9 mouse cellular contexts compared by ENCODE assay signal in the genomic region with DNA sequence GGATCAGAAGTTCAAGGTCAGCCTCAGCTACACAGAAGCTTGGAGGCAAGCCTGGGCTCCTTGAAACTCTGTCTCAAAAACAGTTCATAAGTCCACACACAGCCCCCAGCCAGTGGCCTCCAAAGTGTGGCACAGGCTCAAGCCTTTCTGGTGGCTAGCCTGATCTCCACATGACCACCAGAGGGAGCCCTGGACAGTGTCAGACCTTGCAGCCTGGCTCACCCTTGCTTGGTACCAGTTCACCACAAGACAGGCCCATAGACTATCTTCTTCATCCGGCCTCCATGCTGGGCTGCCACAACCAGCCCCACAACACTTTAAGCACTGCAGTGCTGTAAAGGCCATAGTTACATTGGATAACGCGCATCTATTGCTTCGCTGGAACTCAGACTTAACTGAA.
DNase-seq lines count a peak whose midpoint lies in the region; ATAC-seq lines count a peak whose summit lies in the region.
"Had no signal": no experiment of that assay in that cellular context is flagged by ENCODE, and none has a peak within 500 bp of the region (broad histone marks: within the 10 kb centered on the region; RNA-seq: fewer than 3 reads in every experiment).

No protein-coding gene starts in this region.

- ATAC-seq in embryonic facial prominence, embryonic 14.5 days (ENCODE audit: low read depth), result peak; percentile 64; the same call in 1 of the 2 replicates
- peak; percentile 47; the same call in 1 of the 2 replicates for ATAC-seq in heart, embryonic 12.5 days (ENCODE audit: insufficient number of reproducible peaks, low FRiP score)
- peak; percentile 56; the same call in 1 of the 2 replicates for ATAC-seq in liver, embryonic 11.5 days (replicated peaks; ENCODE audit: low FRiP score)

- H3K27ac ChIP-seq in embryonic facial prominence, embryonic 14.5 days (replicated peaks; ENCODE audit: low read depth, low read length), result no peak overlapping the region
- peak overlapping the region; percentile 82 for H3K27ac ChIP-seq in heart, embryonic 12.5 days (ENCODE audit: poor library complexity, severe bottlenecking)
- H3K27ac ChIP-seq in liver, embryonic 11.5 days (ENCODE audit: low read depth, low read length), result no peak overlapping the region
- H3K27ac ChIP-seq: embryonic facial prominence, embryonic 13.5 days had no signal

- no peaks in the 10 kb centered on the region for H3K36me3 ChIP-seq in embryonic facial prominence, embryonic 14.5 days (ENCODE audit: control insufficient read depth, insufficient read depth, low read length)
- no peaks in the 10 kb centered on the region for H3K36me3 ChIP-seq in heart, embryonic 12.5 days
- H3K36me3 ChIP-seq in liver, embryonic 11.5 days (ENCODE audit: control insufficient read depth, insufficient read depth, low read length), result no peaks in the 10 kb centered on the region
- H3K36me3 ChIP-seq: embryonic facial prominence, embryonic 13.5 days had no signal

- H3K9me3 ChIP-seq in embryonic facial prominence, embryonic 14.5 days (ENCODE audit: control insufficient read depth, low read length), result no peaks in the 10 kb centered on the region
- no peaks in the 10 kb centered on the region for H3K9me3 ChIP-seq in heart, embryonic 12.5 days (replicated peaks)
- no peaks in the 10 kb centered on the region for H3K9me3 ChIP-seq in liver, embryonic 11.5 days (ENCODE audit: control insufficient read depth, low read length)
- H3K9me3 ChIP-seq: embryonic facial prominence, embryonic 13.5 days had no signal

- H3K4me3 ChIP-seq in embryonic facial prominence, embryonic 14.5 days (ENCODE audit: low read depth, low read length), result no peak overlapping the region
- H3K4me3 ChIP-seq in heart, embryonic 12.5 days, result no peak overlapping the region
- no peak overlapping the region for H3K4me3 ChIP-seq in liver, embryonic 11.5 days (ENCODE audit: low read depth, low read length)
- H3K4me3 ChIP-seq: embryonic facial prominence, embryonic 13.5 days had no signal

- peaks cover 15% of the 10 kb centered on the region for H3K4me1 ChIP-seq in embryonic facial prominence, embryonic 14.5 days (ENCODE audit: control insufficient read depth, insufficient read depth, low read length)
- H3K4me1 ChIP-seq in heart, embryonic 12.5 days (replicated peaks), result peaks cover 76% of the 10 kb centered on the region
- peaks cover 19% of the 10 kb centered on the region for H3K4me1 ChIP-seq in liver, embryonic 11.5 days (replicated peaks; ENCODE audit: control insufficient read depth, insufficient read depth, low read length)

- WGBS in embryonic facial prominence, embryonic 14.5 days, result 63% methylated on average over 4 of the region's 4 CpGs
- 54% methylated on average over 4 of the region's 4 CpGs for WGBS in heart, embryonic 12.5 days
- WGBS in liver, embryonic 11.5 days, result 62% methylated on average over 4 of the region's 4 CpGs

- H3K9ac ChIP-seq in embryonic facial prominence, embryonic 14.5 days (ENCODE audit: low read depth, low read length), result no peak overlapping the region
- H3K9ac ChIP-seq in heart, embryonic 12.5 days, result no peak overlapping the region
- no peak overlapping the region for H3K9ac ChIP-seq in liver, embryonic 11.5 days (ENCODE audit: low read depth, low read length)

- H3K27me3 ChIP-seq in embryonic facial prominence, embryonic 14.5 days (replicated peaks; ENCODE audit: control insufficient read depth, insufficient read depth, low read length), result no peaks in the 10 kb centered on the region
- no peaks in the 10 kb centered on the region for H3K27me3 ChIP-seq in heart, embryonic 12.5 days (replicated peaks)
- peaks cover 10% of the 10 kb centered on the region; the same call in 1 of the 2 replicates for H3K27me3 ChIP-seq in liver, embryonic 11.5 days (replicated peaks; ENCODE audit: control insufficient read depth, insufficient read depth, low read length)
- H3K27me3 ChIP-seq: embryonic facial prominence, embryonic 13.5 days had no signal

- no peak overlapping the region for H3K4me2 ChIP-seq in embryonic facial prominence, embryonic 14.5 days (ENCODE audit: low read depth, low read length)
- no peak overlapping the region for H3K4me2 ChIP-seq in heart, embryonic 12.5 days
- no peak overlapping the region for H3K4me2 ChIP-seq in liver, embryonic 11.5 days
- H3K4me2 ChIP-seq: embryonic facial prominence, embryonic 13.5 days had no signal

- DNase-seq in A20 (ENCODE audit: low read depth, low spot score), result peak; percentile 78
- peak; percentile 94 for DNase-seq in adrenal gland, postnatal 14 days
- peak; percentile 83 for DNase-seq in embryonic facial prominence, embryonic 14.5 days (ENCODE audit: low spot score)
- peak; percentile 91 for DNase-seq in kidney, postnatal 10 days
- peak; percentile 64 for DNase-seq in liver, embryonic 11.5 days (ENCODE audit: low spot score)
- DNase-seq in ovary, adult 18-20 months (ENCODE audit: low spot score), result peak; percentile 73
- peak; percentile 64 for DNase-seq in thymus, postnatal 0 days (ENCODE audit: low spot score)
